In genomic region chr9:86851689-86852088, GRCm38 (mm10) we compare ENCODE assay signal across 18 mouse cellular contexts. TPM values are rescaled to one million over a fixed set of nuclear protein-coding genes. Genes with fewer than 3 reads are reported as not detected.
DNase-seq lines count a peak whose midpoint lies in the region; ATAC-seq lines count a peak whose summit lies in the region.
"Had no signal": no experiment of that assay in that cellular context is flagged by ENCODE, and none has a peak within 500 bp of the region (broad histone marks: within the 10 kb centered on the region; RNA-seq: fewer than 3 reads in every experiment).

No protein-coding gene starts in this region.

- WGBS in heart, embryonic 12.5 days: 88% methylated on average over 5 of the region's 5 CpGs
- WGBS in hindbrain, embryonic 11.5 days: 92% methylated on average over 5 of the region's 5 CpGs
- WGBS in hindbrain, embryonic 16.5 days: 86% methylated on average over 5 of the region's 5 CpGs
- WGBS in midbrain, embryonic 13.5 days: 92% methylated on average over 5 of the region's 5 CpGs
- 89% methylated on average over 5 of the region's 5 CpGs for WGBS in midbrain, embryonic 15.5 days

- H3K4me1 ChIP-seq in heart, embryonic 12.5 days (replicated peaks): peaks cover 20% of the 10 kb centered on the region; the same call in 1 of the 2 replicates
- H3K4me1 ChIP-seq in hindbrain, embryonic 11.5 days (replicated peaks; ENCODE audit: control insufficient read depth, insufficient read depth, low read length): no peaks in the 10 kb centered on the region
- no peaks in the 10 kb centered on the region for H3K4me1 ChIP-seq in hindbrain, embryonic 16.5 days (ENCODE audit: control insufficient read depth, insufficient read depth, low read depth, low read length)
- H3K4me1 ChIP-seq in midbrain, embryonic 13.5 days (replicated peaks): no peaks in the 10 kb centered on the region
- 0 out of 2 replicates have a peak, but pooled peaks cover 4% of the 10 kb centered on the region for H3K4me1 ChIP-seq in midbrain, embryonic 15.5 days
- H3K4me1 ChIP-seq: hindbrain, embryonic 12.5 days had no signal

- H3K4me2 ChIP-seq in heart, embryonic 12.5 days: no peak overlapping the region
- H3K4me2 ChIP-seq in hindbrain, embryonic 11.5 days (replicated peaks; ENCODE audit: low read depth, low read length): no peak overlapping the region
- no peak overlapping the region for H3K4me2 ChIP-seq in hindbrain, embryonic 16.5 days (ENCODE audit: low read length)
- no peak overlapping the region for H3K4me2 ChIP-seq in midbrain, embryonic 13.5 days (replicated peaks)
- H3K4me2 ChIP-seq in midbrain, embryonic 15.5 days: no peak overlapping the region
- H3K4me2 ChIP-seq: hindbrain, embryonic 12.5 days had no signal

- DNase-seq in heart, adult 11 months: peak; percentile 79
- DNase-seq in hindbrain, embryonic 11.5 days (ENCODE audit: low spot score): no peak
- DNase-seq: adrenal gland, postnatal 14 days; cerebellum, adult 11-12 months; cerebellum, adult 9-10 months; cerebellum, postnatal 25 days; gastrocnemius, postnatal 36 days; heart, adult 2 months; heart, postnatal 36 days had no signal

- H3K4me3 ChIP-seq in heart, embryonic 12.5 days: no peak overlapping the region
- H3K4me3 ChIP-seq in hindbrain, embryonic 11.5 days (ENCODE audit: low read depth, low read length): no peak overlapping the region
- H3K4me3 ChIP-seq in hindbrain, embryonic 16.5 days (ENCODE audit: low read length): no peak overlapping the region
- H3K4me3 ChIP-seq in midbrain, embryonic 13.5 days (replicated peaks): no peak overlapping the region
- no peak overlapping the region for H3K4me3 ChIP-seq in midbrain, embryonic 15.5 days
- H3K4me3 ChIP-seq: heart, adult 2 months; hindbrain, embryonic 12.5 days had no signal

- H3K9ac ChIP-seq in heart, embryonic 12.5 days: no peak overlapping the region
- H3K9ac ChIP-seq in hindbrain, embryonic 11.5 days (ENCODE audit: low read depth, low read length): no peak overlapping the region
- H3K9ac ChIP-seq in hindbrain, embryonic 16.5 days (ENCODE audit: low read depth, low read length): no peak overlapping the region
- no peak overlapping the region for H3K9ac ChIP-seq in midbrain, embryonic 13.5 days (replicated peaks)
- H3K9ac ChIP-seq in midbrain, embryonic 15.5 days: no peak overlapping the region
- H3K9ac ChIP-seq: hindbrain, embryonic 12.5 days had no signal

- H3K27ac ChIP-seq in heart, embryonic 12.5 days (ENCODE audit: poor library complexity, severe bottlenecking): no peak overlapping the region
- no peak overlapping the region for H3K27ac ChIP-seq in hindbrain, embryonic 11.5 days (ENCODE audit: low read depth, low read length)
- H3K27ac ChIP-seq in hindbrain, embryonic 16.5 days (ENCODE audit: low read depth, low read length): no peak overlapping the region
- no peak overlapping the region for H3K27ac ChIP-seq in midbrain, embryonic 13.5 days
- no peak overlapping the region for H3K27ac ChIP-seq in midbrain, embryonic 15.5 days
- H3K27ac ChIP-seq: heart, adult 2 months; hindbrain, embryonic 12.5 days; hindbrain, postnatal 0 days had no signal

- no peaks in the 10 kb centered on the region for H3K36me3 ChIP-seq in heart, embryonic 12.5 days
- H3K36me3 ChIP-seq in hindbrain, embryonic 11.5 days (ENCODE audit: control insufficient read depth, insufficient read depth, low read length): no peaks in the 10 kb centered on the region
- no peaks in the 10 kb centered on the region; the same call in 1 of the 2 replicates for H3K36me3 ChIP-seq in hindbrain, embryonic 16.5 days (ENCODE audit: control insufficient read depth, insufficient read depth, low read length)
- H3K36me3 ChIP-seq in midbrain, embryonic 13.5 days: no peaks in the 10 kb centered on the region
- H3K36me3 ChIP-seq in midbrain, embryonic 15.5 days (replicated peaks): no peaks in the 10 kb centered on the region
- H3K36me3 ChIP-seq: hindbrain, embryonic 12.5 days had no signal

- no peak for ATAC-seq in heart, embryonic 12.5 days (ENCODE audit: insufficient number of reproducible peaks, low FRiP score)
- ATAC-seq in hindbrain, embryonic 11.5 days (ENCODE audit: low FRiP score): 0 out of 2 replicates have a peak, but pooled peaks have one; percentile 30
- no peak for ATAC-seq in hindbrain, embryonic 16.5 days
- 0 out of 2 replicates have a peak, but pooled peaks have one; percentile 24 for ATAC-seq in midbrain, embryonic 13.5 days
- ATAC-seq in midbrain, embryonic 15.5 days (replicated peaks): no peak
- ATAC-seq: activated CD4-positive, CD25-positive, alpha-beta regulatory T cell, adult 4 months; hindbrain, postnatal 0 days; Patski had no signal

- H3K27me3 ChIP-seq in heart, embryonic 12.5 days (replicated peaks): no peaks in the 10 kb centered on the region
- no peaks in the 10 kb centered on the region for H3K27me3 ChIP-seq in hindbrain, embryonic 11.5 days (ENCODE audit: control insufficient read depth, insufficient read depth, low read length)
- H3K27me3 ChIP-seq in hindbrain, embryonic 16.5 days (replicated peaks; ENCODE audit: control insufficient read depth, insufficient read depth, low read length): no peaks in the 10 kb centered on the region
- H3K27me3 ChIP-seq in midbrain, embryonic 13.5 days: no peaks in the 10 kb centered on the region
- no peaks in the 10 kb centered on the region for H3K27me3 ChIP-seq in midbrain, embryonic 15.5 days (replicated peaks)
- H3K27me3 ChIP-seq: CH12.LX; hindbrain, embryonic 12.5 days; Patski had no signal

- no peaks in the 10 kb centered on the region for H3K9me3 ChIP-seq in heart, embryonic 12.5 days (replicated peaks)
- no peaks in the 10 kb centered on the region for H3K9me3 ChIP-seq in hindbrain, embryonic 11.5 days (ENCODE audit: control insufficient read depth, low read length)
- no peaks in the 10 kb centered on the region for H3K9me3 ChIP-seq in hindbrain, embryonic 16.5 days (ENCODE audit: control insufficient read depth, low read length)
- H3K9me3 ChIP-seq in midbrain, embryonic 13.5 days: no peaks in the 10 kb centered on the region
- H3K9me3 ChIP-seq in midbrain, embryonic 15.5 days: no peaks in the 10 kb centered on the region
- H3K9me3 ChIP-seq: hindbrain, embryonic 12.5 days had no signal

RNA-seq across cellular contexts. Expression of gene Snap91, which starts 28.8 kb away (rescaled TPM):
- 77.2 and 84.2 TPM in 2 replicates for polyA plus RNA-seq in heart, embryonic 12.5 days (2016; fragmentation: Nextera tagmentation; extraction: Ambion mirVana)
- polyA plus RNA-seq in hindbrain, embryonic 11.5 days (2014; fragmentation: Nextera tagmentation; extraction: Ambion mirVana): 17.4 and 17.5 TPM in 2 replicates
- polyA plus RNA-seq in hindbrain, embryonic 16.5 days (2015; fragmentation: Nextera tagmentation; extraction: Ambion mirVana): 168 and 197 TPM in 2 replicates
- polyA plus RNA-seq in midbrain, embryonic 13.5 days (2015; fragmentation: Nextera tagmentation; extraction: Ambion mirVana): 84.0 and 88.6 TPM in 2 replicates
- 167 and 172 TPM in 2 replicates for polyA plus RNA-seq in midbrain, embryonic 15.5 days (2015; fragmentation: Nextera tagmentation; extraction: Ambion mirVana)
- polyA plus RNA-seq: activated CD4-positive, CD25-positive, alpha-beta regulatory T cell, adult 4 months had no signal

Comparison
In these comparisons a context has a peak if more than half of its experiments do, and no peak if none do; other contexts are left out.
1. ATAC-seq: peak in hindbrain, embryonic 11.5 days (single experiment) and midbrain, embryonic 13.5 days (single experiment); none in heart, embryonic 12.5 days (single experiment), hindbrain, embryonic 16.5 days (single experiment) and midbrain, embryonic 15.5 days (single experiment).